Mouse (Mus musculus): ENCODE measurements around the gene Dtd2. TPM values are rescaled to one million over a fixed set of nuclear protein-coding genes. Genes with fewer than 3 reads are reported as not detected.
A peak's percentile ranks its signal among the peaks of the same experiment; 100 is the strongest.

Gene Dtd2
- polyA plus RNA-seq, 1 experiment = 12.7 TPM

GRCm38 (mm10) chr12:51969092-51969491, 37.2 kb downstream of the Dtd2 start:
- no peak for DNase-seq
- no peaks in the 10 kb centered on the region for H3K27me3 ChIP-seq (ENCODE audit: control insufficient read depth, insufficient read depth, low read length)
- H3K4me1 ChIP-seq (ENCODE audit: control insufficient read depth, insufficient read depth, low read length) = no peaks in the 10 kb centered on the region
- no peak overlapping the region for H3K4me3 ChIP-seq (replicated peaks; ENCODE audit: insufficient read depth, low read depth, low read length)
- no peak overlapping the region for H3K27ac ChIP-seq (ENCODE audit: insufficient read depth, low read length)
- TF ChIP-seq POLR2A (IDR thresholded peaks at IDR 0.05; ENCODE audit: borderline replicate concordance, insufficient read depth, low read length) (no peak), CTCF (IDR thresholded peaks at IDR 0.05; ENCODE audit: borderline replicate concordance, insufficient read depth, low read depth, low read length) (no peak)
- 97% methylated on average over 2 of the region's 2 CpGs for WGBS

GRCm38 (mm10) chr12:51967915-51968595, 38.2 kb downstream of the Dtd2 start:
- Histone ChIP-seq H3K27me3 (ENCODE audit: control insufficient read depth, insufficient read depth, low read length) (no peaks in the 10 kb centered on the region), H3K4me3 (replicated peaks; ENCODE audit: insufficient read depth, low read depth, low read length) (no peak overlapping the region), H3K4me1 (ENCODE audit: control insufficient read depth, insufficient read depth, low read length) (no peaks in the 10 kb centered on the region), H3K27ac (ENCODE audit: insufficient read depth, low read length) (no peak overlapping the region)
- WGBS = 62% methylated on average over 9 of the region's 9 CpGs
- TF ChIP-seq POLR2A (IDR thresholded peaks at IDR 0.05; ENCODE audit: borderline replicate concordance, insufficient read depth, low read length) = no peak
- no peak for TF ChIP-seq CTCF (IDR thresholded peaks at IDR 0.05; ENCODE audit: borderline replicate concordance, insufficient read depth, low read depth, low read length)
- no peak for DNase-seq

- no peak overlapping the region for H3K4me3 ChIP-seq (replicated peaks; ENCODE audit: insufficient read depth, low read depth, low read length)
- H3K27me3 ChIP-seq (ENCODE audit: control insufficient read depth, insufficient read depth, low read length) = no peaks in the 10 kb centered on the region
- 42% methylated on average over 6 of the region's 6 CpGs for WGBS
- H3K4me1 ChIP-seq (ENCODE audit: control insufficient read depth, insufficient read depth, low read length) = no peaks in the 10 kb centered on the region
- DNase-seq = no peak
- no peak for TF ChIP-seq POLR2A (IDR thresholded peaks at IDR 0.05; ENCODE audit: borderline replicate concordance, insufficient read depth, low read length)
- TF ChIP-seq CTCF (IDR thresholded peaks at IDR 0.05; ENCODE audit: borderline replicate concordance, insufficient read depth, low read depth, low read length) = no peak
- no peak overlapping the region for H3K27ac ChIP-seq (ENCODE audit: insufficient read depth, low read length)
Observed at GRCm38 (mm10) chr12:51957626-51958025, 48.7 kb downstream of the Dtd2 start.

- Histone ChIP-seq H3K27me3 (ENCODE audit: control insufficient read depth, insufficient read depth, low read length) (no peaks in the 10 kb centered on the region), H3K4me1 (ENCODE audit: control insufficient read depth, insufficient read depth, low read length) (no peaks in the 10 kb centered on the region), H3K27ac (ENCODE audit: insufficient read depth, low read length) (no peak overlapping the region), H3K4me3 (replicated peaks; ENCODE audit: insufficient read depth, low read depth, low read length) (no peak overlapping the region)
- TF ChIP-seq CTCF (IDR thresholded peaks at IDR 0.05; ENCODE audit: borderline replicate concordance, insufficient read depth, low read depth, low read length) (no peak), POLR2A (IDR thresholded peaks at IDR 0.05; ENCODE audit: borderline replicate concordance, insufficient read depth, low read length) (no peak)
- 77% methylated on average over 10 of the region's 10 CpGs for WGBS
- DNase-seq = no peak
Observed at GRCm38 (mm10) chr12:51952309-51952708, 54.0 kb downstream of the Dtd2 start.

GRCm38 (mm10) chr12:51947498-51947945, 58.8 kb downstream of the Dtd2 start:
- no peaks in the 10 kb centered on the region for H3K4me1 ChIP-seq (ENCODE audit: control insufficient read depth, insufficient read depth, low read length)
- no peak for DNase-seq
- no peaks in the 10 kb centered on the region for H3K27me3 ChIP-seq (ENCODE audit: control insufficient read depth, insufficient read depth, low read length)
- TF ChIP-seq POLR2A (IDR thresholded peaks at IDR 0.05; ENCODE audit: borderline replicate concordance, insufficient read depth, low read length) = no peak
- peak; percentile 35; the same call in 1 of the 2 replicates for TF ChIP-seq CTCF (IDR thresholded peaks at IDR 0.05; ENCODE audit: borderline replicate concordance, insufficient read depth, low read depth, low read length)
- no peak overlapping the region for H3K4me3 ChIP-seq (replicated peaks; ENCODE audit: insufficient read depth, low read depth, low read length)
- no peak overlapping the region for H3K27ac ChIP-seq (ENCODE audit: insufficient read depth, low read length)
- WGBS = 74% methylated on average over 10 of the region's 10 CpGs

- no peak for DNase-seq
- 65% methylated on average over 9 of the region's 9 CpGs for WGBS
- Histone ChIP-seq H3K27me3 (ENCODE audit: control insufficient read depth, insufficient read depth, low read length) (no peaks in the 10 kb centered on the region), H3K27ac (ENCODE audit: insufficient read depth, low read length) (no peak overlapping the region), H3K4me1 (ENCODE audit: control insufficient read depth, insufficient read depth, low read length) (no peaks in the 10 kb centered on the region), H3K4me3 (replicated peaks; ENCODE audit: insufficient read depth, low read depth, low read length) (no peak overlapping the region)
- TF ChIP-seq POLR2A (IDR thresholded peaks at IDR 0.05; ENCODE audit: borderline replicate concordance, insufficient read depth, low read length) = no peak
- TF ChIP-seq CTCF (IDR thresholded peaks at IDR 0.05; ENCODE audit: borderline replicate concordance, insufficient read depth, low read depth, low read length) = no peak
Observed at GRCm38 (mm10) chr12:51945331-51945730, 61.0 kb downstream of the Dtd2 start.

- Histone ChIP-seq H3K27ac (ENCODE audit: insufficient read depth, low read length) (no peak overlapping the region), H3K4me1 (ENCODE audit: control insufficient read depth, insufficient read depth, low read length) (no peaks in the 10 kb centered on the region), H3K27me3 (ENCODE audit: control insufficient read depth, insufficient read depth, low read length) (no peaks in the 10 kb centered on the region), H3K4me3 (replicated peaks; ENCODE audit: insufficient read depth, low read depth, low read length) (no peak overlapping the region)
- DNase-seq = no peak
- WGBS = 78% methylated on average over 4 of the region's 4 CpGs
- TF ChIP-seq POLR2A (IDR thresholded peaks at IDR 0.05; ENCODE audit: borderline replicate concordance, insufficient read depth, low read length) (no peak), CTCF (IDR thresholded peaks at IDR 0.05; ENCODE audit: borderline replicate concordance, insufficient read depth, low read depth, low read length) (no peak)
Observed at GRCm38 (mm10) chr12:51939848-51940247, 66.5 kb downstream of the Dtd2 start.

Other genes with a start within 250 kb of the Dtd2 start
- gene Hectd1, start 177.0 kb downstream of the Dtd2 start, polyA plus RNA-seq (2012; rRNA removed) = 39.4 and 41.9 TPM in 2 replicates
- 15.7 and 16.2 TPM in 2 replicates for gene Heatr5a, start 35.2 kb downstream of the Dtd2 start, polyA plus RNA-seq (2012; rRNA removed)
- gene Gpr33, start 21.6 kb upstream of the Dtd2 start, polyA plus RNA-seq (2012; rRNA removed) = not detected in 2 replicates
- 3.5 and 3.6 TPM in 2 replicates for gene Nubpl, start 91.2 kb upstream of the Dtd2 start, polyA plus RNA-seq (2012; rRNA removed)

All from cerebellum, adult 2 months (tissue).